Mouse (Mus musculus) ES-Bruce4 (cell line): ENCODE measurements at regions not wholly inside any gene's neighbourhood (a gene's known extent, or its start where the extent isn't known, plus 50 kb on each side); places are given as distances from the start of the nearest gene placed in this dataset.

Source experiments
- EP300 ChIP-seq: IDR thresholded peaks from 2 replicates; pipeline ENCODE4 v1.6.1; 2011; ENCODE audit warnings: low read depth, low read length; ENCODE audit not compliant: insufficient read depth
- POLR2A ChIP-seq: IDR thresholded peaks from one replicate; pipeline ENCODE4 v1.8.1; 2011; ENCODE audit warnings: low read length; ENCODE audit not compliant: insufficient read depth

DNA sequence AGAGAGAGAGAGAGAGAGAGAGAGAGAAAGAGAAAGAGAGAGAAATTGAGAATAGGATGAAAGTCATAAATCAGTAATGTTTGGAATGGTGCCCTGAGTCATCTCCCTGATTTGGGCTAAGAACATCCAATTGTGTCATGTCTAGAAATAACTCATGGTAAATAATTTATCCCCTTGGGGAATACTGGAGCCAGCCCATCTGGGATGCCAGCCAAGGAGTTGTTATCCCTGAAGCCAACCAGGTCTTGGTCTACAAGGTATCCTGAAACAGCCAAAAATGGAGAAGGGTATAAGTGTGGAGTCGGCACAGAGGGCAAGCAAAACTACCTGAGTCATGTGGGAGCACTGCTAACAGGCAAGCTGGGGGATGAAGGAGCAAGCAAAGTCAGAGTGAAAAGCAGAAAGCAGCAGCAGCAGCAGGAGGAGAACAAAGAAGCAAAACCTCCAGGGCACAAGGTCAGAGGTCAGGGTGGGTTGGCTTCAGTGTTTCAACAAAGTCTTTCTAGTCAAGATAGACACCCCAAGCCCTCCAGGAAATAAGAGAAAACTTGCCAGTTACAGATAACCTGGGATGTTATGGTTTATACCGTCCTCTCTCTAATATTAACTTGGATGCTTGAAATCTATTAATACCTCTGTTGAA is 1733.0 kb downstream of the 4930444P10Rik start:
- TF ChIP-seq POLR2A = no peak
- TF ChIP-seq EP300 = no peak
